Mouse (Mus musculus): ENCODE data around the gene Camkk2. TPM values are rescaled to one million over a fixed set of nuclear protein-coding genes. Genes with fewer than 3 reads are reported as not detected.

Camkk2 gene
- polyA plus RNA-seq, 1 experiment from 2014 or later: 30.0 TPM

Small RNAs within 50 kb of the gene (microRNA-seq; reads per million reads assigned to microRNA genes)
- gene Mir8115: not detected

Other genes starting within 250 kb of the Camkk2 start
- 35.3 and 42.2 TPM in 2 replicates for gene Ift81, start 164.9 kb downstream of the Camkk2 start, polyA plus RNA-seq (2016; fragmentation: Nextera tagmentation; extraction: Ambion mirVana)
- 0.08 TPM in 1 of 2 replicates, not detected in the other for gene P2rx7, start 135.5 kb downstream of the Camkk2 start, polyA plus RNA-seq (2016; fragmentation: Nextera tagmentation; extraction: Ambion mirVana)
- gene P2rx4, start 71.9 kb downstream of the Camkk2 start, polyA plus RNA-seq (2016; fragmentation: Nextera tagmentation; extraction: Ambion mirVana): 3.5 and 4.1 TPM in 2 replicates
- 489 and 505 TPM in 2 replicates for gene Anapc5, start 41.9 kb upstream of the Camkk2 start, polyA plus RNA-seq (2016; fragmentation: Nextera tagmentation; extraction: Ambion mirVana)
- 42.4 and 49.4 TPM in 2 replicates for gene Rnf34, start 70.6 kb upstream of the Camkk2 start, polyA plus RNA-seq (2016; fragmentation: Nextera tagmentation; extraction: Ambion mirVana)
- 108 and 115 TPM in 2 replicates for gene Kdm2b, start 210.4 kb upstream of the Camkk2 start, polyA plus RNA-seq (2016; fragmentation: Nextera tagmentation; extraction: Ambion mirVana)
- gene Orai1, start 235.7 kb upstream of the Camkk2 start, polyA plus RNA-seq (2016; fragmentation: Nextera tagmentation; extraction: Ambion mirVana): 10.2 and 11.5 TPM in 2 replicates